Mouse (Mus musculus) gastrocnemius, postnatal 36 days (tissue): ENCODE data around the gene Cpne2. TPM values are rescaled to one million over a fixed set of nuclear protein-coding genes. Genes with fewer than 3 reads are reported as not detected.

Experiments used
- DNase-seq, 2 experiments: peaks; one replicate each; pipeline ENCODE4 v3.0.0; 2022
- intact Hi-C: fragments of 180-260 bp; cut with DNase I; formaldehyde crosslinking; loops from one replicate; pipeline ENCODE4 v1.15.1; 2025
- total RNA-seq, 2 experiments: library from RNA; stranded (reverse); gene quantifications; 2 replicates each; pipeline ENCODE4 v1.2.3; 2021

Cpne2 gene
- total RNA-seq, 2 experiments from 2014 or later, result 4.5 to 7.3 TPM

- intact Hi-C loops, result no loop called here
- no peak for DNase-seq
These were observed 790 bp upstream of the Cpne2 start for GRCm38 (mm10) chr8:94532000-94532399.

- peak in 1 of 2 experiments; percentile 38 for DNase-seq
- intact Hi-C loops, result no loop called here
These were observed 291 bp upstream of the Cpne2 start for GRCm38 (mm10) chr8:94532525-94532872.

GRCm38 (mm10) chr8:94534612-94535011, 1.8 kb downstream of the Cpne2 start:
- intact Hi-C loops, result no loop called here
- no peak for DNase-seq

GRCm38 (mm10) chr8:94535631-94536030, 2.8 kb downstream of the Cpne2 start:
- intact Hi-C loops, result no loop called here
- no peak for DNase-seq

GRCm38 (mm10) chr8:94537456-94537855, 4.7 kb downstream of the Cpne2 start:
- no peak for DNase-seq
- intact Hi-C loops, result no loop called here

GRCm38 (mm10) chr8:94540025-94540424, 7.2 kb downstream of the Cpne2 start:
- DNase-seq, result no peak
- intact Hi-C loops, result no loop called here

GRCm38 (mm10) chr8:94540889-94541795, 8.4 kb downstream of the Cpne2 start:
- DNase-seq, result no peak
- intact Hi-C loops, result no loop called here

- no peak for DNase-seq
- intact Hi-C loops, result no loop called here
These were observed 11.2 kb downstream of the Cpne2 start for GRCm38 (mm10) chr8:94543981-94544380.

- intact Hi-C loops, result no loop called here
- DNase-seq, result no peak
These were observed 16.3 kb downstream of the Cpne2 start for GRCm38 (mm10) chr8:94549041-94549440.

- no peak for DNase-seq
- intact Hi-C loops, result no loop called here
These were observed 16.7 kb downstream of the Cpne2 start for GRCm38 (mm10) chr8:94549482-94549881.

- intact Hi-C loops, result no loop called here
- DNase-seq, result peak in 1 of 2 experiments; percentile 25
These were observed 17.2 kb downstream of the Cpne2 start for GRCm38 (mm10) chr8:94549998-94550397.

GRCm38 (mm10) chr8:94551471-94552422, 19.0 kb downstream of the Cpne2 start:
- DNase-seq, result no peak
- intact Hi-C loops, result no loop called here

- intact Hi-C loops, result no loop called here
- DNase-seq, result no peak
These were observed 19.9 kb downstream of the Cpne2 start for GRCm38 (mm10) chr8:94552696-94553095.

GRCm38 (mm10) chr8:94557281-94557680, 24.5 kb downstream of the Cpne2 start:
- intact Hi-C loops, result no loop called here
- DNase-seq, result no peak

- intact Hi-C loops, result no loop called here
- DNase-seq, result no peak
These were observed 28.5 kb downstream of the Cpne2 start for GRCm38 (mm10) chr8:94561256-94561655.

GRCm38 (mm10) chr8:94564421-94564820, 31.6 kb downstream of the Cpne2 start:
- intact Hi-C loops, result no loop called here
- DNase-seq, result no peak

- intact Hi-C loops, result no loop called here
These were observed 33.2 kb downstream of the Cpne2 start for GRCm38 (mm10) chr8:94566033-94566432.

GRCm38 (mm10) chr8:94566446-94567158, 33.8 kb downstream of the Cpne2 start:
- no peak for DNase-seq
- intact Hi-C loops, result no loop called here

More at GRCm38 (mm10) chr8:94566033-94566432, 33.2 kb downstream of the Cpne2 start:
- DNase-seq, result no peak

- no peak for DNase-seq
- intact Hi-C loops, result no loop called here
These were observed 34.5 kb downstream of the Cpne2 start for GRCm38 (mm10) chr8:94567159-94567849.

- DNase-seq, result no peak
- intact Hi-C loops, result no loop called here
These were observed 35.3 kb downstream of the Cpne2 start for GRCm38 (mm10) chr8:94568098-94568497.
